Mouse (Mus musculus): ENCODE data around the gene Inppl1.

GRCm38 (mm10) chr7:101823758-101824630 lies 14.0 kb downstream of the Inppl1 start:
- TF ChIP-seq CTCF (IDR thresholded peaks at IDR 0.05; ENCODE audit: borderline replicate concordance, insufficient read depth, low read length) (no peak), POLR2A (IDR thresholded peaks at IDR 0.05; ENCODE audit: low read depth, low read length) (no peak)

Data from embryonic fibroblast, embryonic 13.5 days (primary cell).